Mouse (Mus musculus): ENCODE results near the gene Gadd45g. TPM values are rescaled to one million over a fixed set of nuclear protein-coding genes. Genes with fewer than 3 reads are reported as not detected.

Gadd45g gene
- polyA plus RNA-seq, 1 experiment from 2014 or later = 252 TPM

- no peaks in the 10 kb centered on the region for H3K9me3 ChIP-seq (replicated peaks)
- H3K4me1 ChIP-seq = 0 out of 2 replicates have a peak, but pooled peaks cover 15% of the 10 kb centered on the region
- WGBS = 89% methylated on average over 3 of the region's 3 CpGs
- no peak overlapping the region for H3K4me3 ChIP-seq
- H3K27ac ChIP-seq = no peak overlapping the region
- H3K4me2 ChIP-seq = no peak overlapping the region
- no peak for ATAC-seq
- H3K27me3 ChIP-seq = no peaks in the 10 kb centered on the region
- no peaks in the 10 kb centered on the region for H3K36me3 ChIP-seq (ENCODE audit: poor library complexity, severe bottlenecking)
- H3K9ac ChIP-seq = no peak overlapping the region
These were observed 33.1 kb downstream of the Gadd45g start for GRCm38 (mm10) chr13:51879571-51879970.

DNA sequence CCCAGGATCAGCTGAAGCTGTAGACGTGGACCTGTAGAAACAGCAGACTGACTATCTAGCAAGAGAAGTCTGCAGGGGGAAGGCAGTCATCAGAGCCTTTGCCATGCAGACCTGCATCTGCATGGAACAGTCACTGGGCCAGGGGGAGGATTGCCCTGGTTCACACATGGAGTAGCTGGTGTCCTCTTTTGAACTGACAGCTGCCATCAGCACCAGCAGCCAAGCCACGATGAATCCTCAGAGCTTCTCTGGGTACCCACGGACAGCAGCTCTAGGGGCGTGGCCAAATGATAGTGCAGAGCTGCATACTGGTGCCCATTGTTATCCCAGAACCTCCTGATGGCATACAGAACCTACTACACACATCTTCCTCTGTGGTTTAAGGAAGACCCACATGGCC, 33.5 kb downstream of the Gadd45g start:
- no peaks in the 10 kb centered on the region for H3K36me3 ChIP-seq (ENCODE audit: poor library complexity, severe bottlenecking)
- no peak overlapping the region for H3K9ac ChIP-seq
- H3K4me3 ChIP-seq = no peak overlapping the region
- no peaks in the 10 kb centered on the region for H3K27me3 ChIP-seq
- no peak overlapping the region for H3K4me2 ChIP-seq
- H3K9me3 ChIP-seq (replicated peaks) = no peaks in the 10 kb centered on the region
- 89% methylated on average over 4 of the region's 4 CpGs for WGBS
- no peak overlapping the region for H3K27ac ChIP-seq
- no peak for ATAC-seq
- 0 out of 2 replicates have a peak, but pooled peaks cover 15% of the 10 kb centered on the region for H3K4me1 ChIP-seq

DNA sequence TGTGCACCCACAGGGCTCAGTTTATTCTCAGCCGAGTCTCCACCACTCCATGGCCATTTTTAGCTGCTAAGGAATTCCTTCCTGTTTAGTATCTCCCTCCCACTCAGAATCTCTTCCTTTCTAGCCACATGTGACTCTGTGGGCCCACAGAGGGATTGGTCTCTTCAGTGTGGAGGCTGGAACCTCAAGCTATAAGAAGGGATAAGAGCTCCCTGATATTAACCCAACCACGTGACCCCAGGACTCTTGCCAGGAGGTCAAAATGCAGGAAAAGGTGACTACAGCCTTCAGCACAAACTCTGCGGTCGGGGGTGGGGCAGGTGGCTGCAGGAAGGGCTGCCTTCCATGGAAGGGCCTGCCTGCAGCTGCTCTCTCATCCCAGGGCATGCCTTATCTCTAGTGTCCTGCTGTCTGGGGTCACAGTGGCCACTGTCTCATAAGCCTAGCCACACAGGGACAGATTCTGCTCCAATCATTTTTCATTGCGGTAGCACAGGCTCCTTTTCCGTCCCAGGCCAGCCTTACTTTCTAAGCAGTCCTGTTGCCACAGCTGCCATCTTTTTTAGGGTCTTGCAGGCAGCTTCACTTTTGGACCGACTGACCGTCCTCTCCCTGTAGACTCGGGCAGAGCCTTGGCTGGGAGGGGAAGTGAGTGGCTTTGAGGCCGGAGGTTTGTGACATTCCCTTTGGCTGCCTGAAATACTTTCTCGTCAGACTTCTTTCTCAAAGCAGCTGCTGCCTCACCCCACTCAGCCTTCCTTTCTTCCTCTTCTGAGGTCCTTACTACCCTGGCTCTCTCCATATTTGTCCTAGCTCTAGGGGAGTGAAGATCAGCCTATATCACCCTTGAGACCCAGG, 35.0 kb downstream of the Gadd45g start:
- H3K4me2 ChIP-seq = no peak overlapping the region
- WGBS = 74% methylated on average over 11 of the region's 11 CpGs
- ATAC-seq = no peak

GRCm38 (mm10) chr13:51882218-51882617, 35.7 kb downstream of the Gadd45g start:
- H3K9ac ChIP-seq = no peak overlapping the region

More for the DNA sequence above, 35.0 kb downstream of the Gadd45g start:
- Histone ChIP-seq H3K27ac (no peak overlapping the region), H3K27me3 (no peaks in the 10 kb centered on the region), H3K4me1 (0 out of 2 replicates have a peak, but pooled peaks cover 15% of the 10 kb centered on the region), H3K9ac (no peak overlapping the region), H3K4me3 (no peak overlapping the region), H3K36me3 (ENCODE audit: poor library complexity, severe bottlenecking) (no peaks in the 10 kb centered on the region), H3K9me3 (replicated peaks) (no peaks in the 10 kb centered on the region)

GRCm38 (mm10) chr13:51884250-51884649, 37.8 kb downstream of the Gadd45g start:
- H3K36me3 ChIP-seq (ENCODE audit: poor library complexity, severe bottlenecking) = no peaks in the 10 kb centered on the region
- no peak overlapping the region for H3K4me2 ChIP-seq
- H3K27ac ChIP-seq = peak overlapping the region; percentile 21; the same call in 1 of the 2 replicates
- no peaks in the 10 kb centered on the region for H3K27me3 ChIP-seq
- H3K4me1 ChIP-seq = 0 out of 2 replicates have a peak, but pooled peaks cover 8% of the 10 kb centered on the region
- no peak overlapping the region for H3K9ac ChIP-seq
- ATAC-seq = no peak
- WGBS = 80% methylated on average over 5 of the region's 5 CpGs
- H3K9me3 ChIP-seq (replicated peaks) = no peaks in the 10 kb centered on the region
- no peak overlapping the region for H3K4me3 ChIP-seq

More at GRCm38 (mm10) chr13:51882218-51882617, 35.7 kb downstream of the Gadd45g start:
- Histone ChIP-seq H3K27ac (no peak overlapping the region), H3K4me1 (0 out of 2 replicates have a peak, but pooled peaks cover 15% of the 10 kb centered on the region), H3K27me3 (no peaks in the 10 kb centered on the region), H3K9me3 (replicated peaks) (no peaks in the 10 kb centered on the region), H3K36me3 (ENCODE audit: poor library complexity, severe bottlenecking) (no peaks in the 10 kb centered on the region), H3K4me2 (no peak overlapping the region), H3K4me3 (no peak overlapping the region)
- 92% methylated on average over 3 of the region's 3 CpGs for WGBS
- no peak for ATAC-seq

DNA sequence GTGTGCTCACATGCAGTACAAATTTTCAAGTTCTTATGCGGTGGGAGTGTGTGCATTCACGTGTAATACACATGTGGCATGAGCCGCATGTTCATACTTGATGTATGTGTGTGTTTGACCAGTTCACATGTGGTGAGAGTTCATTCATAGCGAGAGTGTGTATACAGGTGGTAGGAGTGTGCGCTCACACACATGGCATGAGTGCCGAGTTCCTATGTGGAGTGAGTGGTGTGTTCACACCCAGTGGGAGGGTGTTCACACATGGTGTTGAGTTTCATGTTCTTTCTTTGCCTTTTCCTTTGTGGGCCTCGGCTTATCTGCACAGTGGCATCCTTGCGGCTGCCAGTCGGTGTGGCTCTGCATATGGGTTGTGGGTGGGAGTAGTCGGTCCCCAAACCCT, 39.1 kb downstream of the Gadd45g start:
- H3K27me3 ChIP-seq = no peaks in the 10 kb centered on the region
- ATAC-seq = no peak
- H3K9me3 ChIP-seq (replicated peaks) = no peaks in the 10 kb centered on the region
- no peak overlapping the region for H3K4me2 ChIP-seq
- 0 out of 2 replicates have a peak, but pooled peaks cover 8% of the 10 kb centered on the region for H3K4me1 ChIP-seq
- H3K4me3 ChIP-seq = no peak overlapping the region
- no peak overlapping the region for H3K27ac ChIP-seq
- 92% methylated on average over 10 of the region's 10 CpGs for WGBS
- H3K9ac ChIP-seq = no peak overlapping the region
- H3K36me3 ChIP-seq (ENCODE audit: poor library complexity, severe bottlenecking) = no peaks in the 10 kb centered on the region

DNA sequence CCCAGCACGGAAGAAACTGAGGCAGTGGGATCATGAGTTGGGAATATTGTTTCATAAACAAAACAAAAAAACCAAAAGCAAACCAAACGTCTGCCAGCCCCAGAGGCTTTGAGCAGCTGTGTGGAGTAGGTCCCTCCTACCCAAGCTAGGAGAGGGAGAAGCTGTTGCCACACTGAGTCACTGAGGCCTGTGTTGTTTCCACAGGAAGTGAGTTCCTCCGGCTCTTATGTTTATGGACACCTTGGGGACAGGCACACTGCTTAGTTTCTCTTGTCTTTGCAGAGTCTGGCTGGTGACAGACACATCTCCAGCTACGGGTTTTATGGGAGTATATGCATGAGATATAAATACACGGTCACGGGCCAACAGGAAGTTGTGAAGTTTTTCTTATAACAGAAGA, 39.6 kb downstream of the Gadd45g start:
- no peak overlapping the region for H3K4me3 ChIP-seq
- no peaks in the 10 kb centered on the region for H3K27me3 ChIP-seq
- no peaks in the 10 kb centered on the region for H3K9me3 ChIP-seq (replicated peaks)
- no peak overlapping the region for H3K27ac ChIP-seq
- H3K4me2 ChIP-seq = no peak overlapping the region
- 85% methylated on average over 6 of the region's 6 CpGs for WGBS
- no peaks in the 10 kb centered on the region for H3K36me3 ChIP-seq (ENCODE audit: poor library complexity, severe bottlenecking)
- H3K9ac ChIP-seq = no peak overlapping the region
- 0 out of 2 replicates have a peak, but pooled peaks cover 8% of the 10 kb centered on the region for H3K4me1 ChIP-seq
- no peak for ATAC-seq

DNA sequence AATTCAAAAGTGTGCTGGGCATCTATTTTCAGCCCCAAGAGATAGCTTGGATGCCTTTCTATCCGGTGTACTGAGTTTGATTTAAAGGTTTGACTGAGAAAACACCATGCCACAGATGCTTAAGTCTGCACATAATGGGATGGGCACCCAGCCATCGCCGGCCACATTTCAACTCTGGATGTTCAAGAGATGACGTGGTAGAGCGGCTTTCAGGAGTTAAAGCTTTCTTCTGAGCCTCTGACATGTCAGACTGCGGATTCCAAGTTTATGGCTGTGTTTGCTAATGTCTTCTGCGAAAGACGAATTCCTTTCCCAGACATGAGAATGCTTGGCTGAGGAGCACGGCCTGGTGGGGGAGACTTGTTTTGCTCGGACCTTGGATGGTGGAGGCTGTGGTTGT, 40.2 kb downstream of the Gadd45g start:
- H3K4me3 ChIP-seq = no peak overlapping the region
- H3K27ac ChIP-seq = no peak overlapping the region
- H3K4me2 ChIP-seq = no peak overlapping the region
- no peaks in the 10 kb centered on the region for H3K9me3 ChIP-seq (replicated peaks)
- no peaks in the 10 kb centered on the region for H3K27me3 ChIP-seq
- H3K36me3 ChIP-seq (ENCODE audit: poor library complexity, severe bottlenecking) = no peaks in the 10 kb centered on the region
- H3K4me1 ChIP-seq = 0 out of 2 replicates have a peak, but pooled peaks cover 8% of the 10 kb centered on the region
- WGBS = 93% methylated on average over 10 of the region's 10 CpGs
- ATAC-seq = no peak
- no peak overlapping the region for H3K9ac ChIP-seq

DNA sequence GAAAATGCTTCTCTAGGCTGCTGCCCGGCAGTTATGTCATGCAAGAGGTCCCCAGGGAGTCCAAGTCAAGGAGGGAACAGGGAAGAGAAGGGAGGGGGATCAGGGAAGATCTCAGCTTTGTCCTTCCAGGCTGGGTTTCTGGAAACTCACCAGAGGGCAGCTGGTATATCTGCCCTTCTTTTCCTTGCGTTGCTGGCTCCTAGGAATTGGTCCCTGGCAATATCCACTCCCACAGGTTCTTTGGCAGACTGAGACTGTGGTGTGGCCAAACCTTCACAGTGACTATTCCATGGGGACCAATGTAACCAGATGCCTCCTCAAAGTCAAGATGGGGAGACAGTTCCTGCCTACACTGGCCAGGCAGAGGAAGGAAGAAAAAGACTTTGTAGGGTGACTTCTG, 41.9 kb downstream of the Gadd45g start:
- Histone ChIP-seq H3K9ac (no peak overlapping the region), H3K4me3 (no peak overlapping the region)

DNA sequence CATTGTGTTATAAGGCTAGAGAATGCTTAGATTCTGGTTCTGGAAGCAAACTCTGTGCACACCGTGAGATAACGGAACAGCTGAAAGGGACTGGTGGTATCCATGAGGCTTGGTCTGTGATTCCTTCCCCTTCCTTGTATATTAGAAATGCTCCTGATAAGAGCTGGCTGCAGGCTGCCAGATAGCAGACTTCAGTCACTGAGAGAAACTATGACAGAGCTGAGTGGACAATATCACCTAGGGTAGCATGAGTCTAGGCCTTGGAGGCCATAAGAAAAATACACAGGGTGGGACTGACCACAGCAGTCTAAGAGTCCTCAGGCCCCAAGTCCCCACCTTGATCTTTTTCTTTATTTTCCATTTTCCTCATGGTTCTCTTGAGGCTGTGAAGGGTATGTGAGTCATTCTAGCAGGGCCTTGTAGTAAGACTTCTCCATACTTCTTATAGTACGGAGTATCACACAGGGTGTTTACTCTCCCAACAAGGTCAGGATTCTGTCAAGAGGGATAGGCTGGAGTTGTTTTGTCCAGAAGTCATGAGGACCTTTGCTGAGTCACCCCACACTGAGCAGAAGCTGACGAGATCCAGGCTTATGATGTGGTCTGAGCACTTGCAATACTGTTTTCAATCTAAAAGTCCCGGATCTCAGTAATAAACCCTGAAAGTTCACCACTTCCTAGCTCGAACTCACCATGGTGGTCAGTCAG, 45.5 kb downstream of the Gadd45g start:
- Histone ChIP-seq H3K36me3 (ENCODE audit: poor library complexity, severe bottlenecking) (no peaks in the 10 kb centered on the region), H3K9ac (no peak overlapping the region), H3K27me3 (no peaks in the 10 kb centered on the region), H3K4me1 (no peaks in the 10 kb centered on the region), H3K9me3 (replicated peaks) (peaks cover 6% of the 10 kb centered on the region), H3K4me3 (no peak overlapping the region), H3K4me2 (no peak overlapping the region), H3K27ac (no peak overlapping the region)
- ATAC-seq = no peak
- WGBS = 91% methylated on average over 6 of the region's 6 CpGs

More for the DNA sequence above, 41.9 kb downstream of the Gadd45g start:
- 82% methylated on average over 2 of the region's 2 CpGs for WGBS
- H3K27ac ChIP-seq = no peak overlapping the region
- no peak for ATAC-seq
- H3K4me1 ChIP-seq = 0 out of 2 replicates have a peak, but pooled peaks cover 8% of the 10 kb centered on the region
- no peaks in the 10 kb centered on the region for H3K9me3 ChIP-seq (replicated peaks)
- no peaks in the 10 kb centered on the region for H3K27me3 ChIP-seq
- no peaks in the 10 kb centered on the region for H3K36me3 ChIP-seq (ENCODE audit: poor library complexity, severe bottlenecking)
- H3K4me2 ChIP-seq = no peak overlapping the region

DNA sequence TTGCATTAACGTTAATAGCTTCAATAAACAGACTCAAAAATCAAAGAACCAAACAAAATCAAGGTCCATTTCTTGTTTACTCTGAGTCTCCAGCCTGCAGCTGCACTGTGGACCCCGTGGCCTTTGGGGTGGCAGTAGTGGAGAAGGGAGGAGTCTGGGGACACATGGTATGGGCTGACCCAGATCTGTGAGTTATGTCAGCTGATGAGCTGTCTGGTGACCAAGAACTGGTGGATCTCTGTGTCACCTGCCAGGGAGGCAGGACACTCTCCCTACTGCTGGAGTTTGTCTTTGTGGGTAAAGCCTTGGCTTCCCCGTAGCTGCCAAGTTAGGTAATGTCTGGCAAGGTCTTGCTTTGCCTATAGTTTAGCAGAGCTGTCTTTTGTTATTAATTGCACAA, 51.1 kb downstream of the Gadd45g start:
- no peaks in the 10 kb centered on the region for H3K36me3 ChIP-seq (ENCODE audit: poor library complexity, severe bottlenecking)
- no peak for ATAC-seq
- 75% methylated on average over 3 of the region's 3 CpGs for WGBS

More for the DNA sequence above, 51.1 kb downstream of the Gadd45g start:
- H3K9ac ChIP-seq = no peak overlapping the region
- H3K4me3 ChIP-seq = no peak overlapping the region
- peaks cover 6% of the 10 kb centered on the region for H3K9me3 ChIP-seq (replicated peaks)
- no peak overlapping the region for H3K27ac ChIP-seq
- H3K4me2 ChIP-seq = no peak overlapping the region
- H3K27me3 ChIP-seq = peaks cover 3% of the 10 kb centered on the region; the same call in 1 of the 2 replicates
- H3K4me1 ChIP-seq = peaks cover 17% of the 10 kb centered on the region
